Mouse (Mus musculus) ES-E14 (cell line): Measurements from ENCODE around the gene Ccdc154.

Source experiments
- CHD2 ChIP-seq: IDR thresholded peaks from 2 replicates; pipeline ENCODE4 v1.6.1; 2014; ENCODE audit warnings: mild to moderate bottlenecking, low read depth, low read length, inconsistent platforms
- HCFC1 ChIP-seq: IDR thresholded peaks from 2 replicates; pipeline ENCODE4 v1.6.1; 2012; ENCODE audit warnings: low read length, inconsistent platforms, borderline replicate concordance; ENCODE audit not compliant: insufficient read depth
- ZNF384 ChIP-seq: IDR thresholded peaks from 2 replicates; pipeline ENCODE4 v1.6.1; 2012; ENCODE audit warnings: low read depth, low read length, inconsistent platforms

GRCm38 (mm10) chr17:25189091-25189490 is 26.8 kb downstream of the Ccdc154 start:
- no peak for TF ChIP-seq CHD2
- no peak for TF ChIP-seq ZNF384
- no peak for TF ChIP-seq HCFC1
